23 mouse cellular contexts compared by ENCODE assay signal in genomic region chr7:19501658-19502057, GRCm38 (mm10). TPM values are rescaled to one million over a fixed set of nuclear protein-coding genes. Genes with fewer than 3 reads are reported as not detected.
A peak's percentile ranks its signal among the peaks of the same experiment; 100 is the strongest.
DNase-seq lines count a peak whose midpoint lies in the region; ATAC-seq and TF ChIP-seq lines count a peak whose summit lies in the region.
"Had no signal": no experiment of that assay in that cellular context is flagged by ENCODE, and none has a peak within 500 bp of the region (broad histone marks: within the 10 kb centered on the region; RNA-seq: fewer than 3 reads in every experiment).

No protein-coding gene starts in this region.

- H3K27ac ChIP-seq in kidney, adult 2 months (ENCODE audit: insufficient read depth, low read depth, low read length) = peak overlapping the region; percentile 66
- no peak overlapping the region for H3K27ac ChIP-seq in kidney, embryonic 14.5 days (ENCODE audit: low read depth, low read length)
- H3K27ac ChIP-seq: embryonic facial prominence, embryonic 15.5 days; heart, embryonic 13.5 days; hindbrain, embryonic 15.5 days; limb, embryonic 12.5 days; liver, embryonic 15.5 days; midbrain, embryonic 13.5 days had no signal

- TF ChIP-seq POLR2A in kidney, adult 2 months (IDR thresholded peaks at IDR 0.05; ENCODE audit: low read depth, low read length) = no peak

- ATAC-seq in kidney, embryonic 14.5 days (ENCODE audit: low FRiP score, low TSS enrichment) = no peak
- ATAC-seq in granulocyte monocyte progenitor cell, adult 5-6 weeks (replicated peaks; ENCODE audit: poor library complexity, severe bottlenecking) = peak; percentile 16; the same call in 1 of the 2 replicates
- ATAC-seq in megakaryocyte-erythroid progenitor cell, adult 5-6 weeks (replicated peaks; ENCODE audit: low FRiP score, low TSS enrichment, poor library complexity, severe bottlenecking) = no peak
- ATAC-seq: CD4-positive, CD25-positive, alpha-beta regulatory T cell, adult 4 months; forebrain, embryonic 16.5 days; intestine, embryonic 16.5 days; lung, postnatal 0 days; midbrain, embryonic 13.5 days; Patski had no signal

- H3K9me3 ChIP-seq in kidney, embryonic 14.5 days (ENCODE audit: control insufficient read depth, low read length) = no peaks in the 10 kb centered on the region
- H3K9me3 ChIP-seq: embryonic facial prominence, embryonic 15.5 days; heart, embryonic 13.5 days; hindbrain, embryonic 15.5 days; limb, embryonic 12.5 days; liver, embryonic 15.5 days; midbrain, embryonic 13.5 days had no signal

- no peaks in the 10 kb centered on the region for H3K36me3 ChIP-seq in kidney, adult 2 months (ENCODE audit: control insufficient read depth, insufficient read depth, low read length)
- H3K36me3 ChIP-seq in kidney, embryonic 14.5 days (ENCODE audit: control insufficient read depth, insufficient read depth, low read length) = no peaks in the 10 kb centered on the region
- H3K36me3 ChIP-seq: embryonic facial prominence, embryonic 15.5 days; heart, embryonic 13.5 days; hindbrain, embryonic 15.5 days; limb, embryonic 12.5 days; liver, embryonic 15.5 days; midbrain, embryonic 13.5 days had no signal

- WGBS in kidney, adult 2 months = 77% methylated on average over 4 of the region's 4 CpGs
- 84% methylated on average over 4 of the region's 4 CpGs for WGBS in kidney, embryonic 14.5 days

- H3K4me3 ChIP-seq in kidney, adult 2 months (ENCODE audit: insufficient read depth, low read depth, low read length) = no peak overlapping the region
- no peak overlapping the region for H3K4me3 ChIP-seq in kidney, embryonic 14.5 days (ENCODE audit: low read length)
- H3K4me3 ChIP-seq: embryonic facial prominence, embryonic 15.5 days; heart, embryonic 13.5 days; hindbrain, embryonic 15.5 days; limb, embryonic 12.5 days; liver, embryonic 15.5 days; midbrain, embryonic 13.5 days; myocyte had no signal

- no peaks in the 10 kb centered on the region for H3K27me3 ChIP-seq in kidney, adult 2 months (replicated peaks; ENCODE audit: control insufficient read depth, insufficient read depth, low read length)
- H3K27me3 ChIP-seq in kidney, embryonic 14.5 days (ENCODE audit: control insufficient read depth, insufficient read depth, low read length) = no peaks in the 10 kb centered on the region
- H3K27me3 ChIP-seq: embryonic facial prominence, embryonic 15.5 days; heart, embryonic 13.5 days; limb, embryonic 12.5 days; liver, embryonic 15.5 days; midbrain, embryonic 13.5 days; Patski had no signal

- no peak for TF ChIP-seq CTCF in kidney, adult 2 months (conservative IDR thresholded peaks at IDR 0.05; ENCODE audit: insufficient read depth, insufficient read length, low read depth, low read length)

- DNase-seq in kidney, adult 2 months = peak; percentile 41
- DNase-seq in 416B (ENCODE audit: low read depth) = peak; percentile 92
- DNase-seq in adrenal gland, postnatal 10 days = peak; percentile 75
- no peak for DNase-seq in urinary bladder, postnatal 14 days (ENCODE audit: low spot score)
- DNase-seq: cerebellum, adult 18-20 months; cerebellum, postnatal 36 days; heart, postnatal 36 days; right cerebral cortex, postnatal 14 days had no signal

- no peak overlapping the region for H3K4me2 ChIP-seq in kidney, embryonic 14.5 days (replicated peaks; ENCODE audit: low read depth, low read length)
- H3K4me2 ChIP-seq: embryonic facial prominence, embryonic 15.5 days; heart, embryonic 13.5 days; hindbrain, embryonic 15.5 days; limb, embryonic 12.5 days; liver, embryonic 15.5 days; midbrain, embryonic 13.5 days had no signal

- no peak overlapping the region for H3K9ac ChIP-seq in kidney, embryonic 14.5 days (ENCODE audit: low read depth, low read length)
- H3K9ac ChIP-seq: embryonic facial prominence, embryonic 15.5 days; heart, embryonic 13.5 days; hindbrain, embryonic 15.5 days; limb, embryonic 12.5 days; liver, embryonic 15.5 days; midbrain, embryonic 13.5 days had no signal

- H3K4me1 ChIP-seq in kidney, adult 2 months (ENCODE audit: control insufficient read depth, insufficient read depth, low read length) = 0 out of 2 replicates have a peak, but pooled peaks cover 3% of the 10 kb centered on the region
- H3K4me1 ChIP-seq in kidney, embryonic 14.5 days (ENCODE audit: control insufficient read depth, insufficient read depth, low read length) = no peaks in the 10 kb centered on the region

RNA-seq across cellular contexts. Expression of gene Bloc1s3, which starts 6.5 kb away (rescaled TPM):
- 8.6 and 10.3 TPM in 2 replicates for polyA plus RNA-seq in kidney, adult 2 months (2012; rRNA removed)
- 1.4 and 2.4 TPM in 2 replicates for polyA plus RNA-seq in kidney, embryonic 14.5 days (2014; fragmentation: Nextera tagmentation; extraction: Ambion mirVana)
- total RNA-seq in adrenal gland, postnatal 10 days (2021) = 1 to 10 TPM; 5.2 to 5.4 TPM
- total RNA-seq in granulocyte monocyte progenitor cell, adult 5-6 weeks (2014; fragmentation: Nextera tagmentation) = 3.1 and 4.5 TPM in 2 replicates
- 0.60 and 1.0 TPM in 2 replicates for total RNA-seq in granulocyte monocyte progenitor cell, adult 5-6 weeks (2017)
- total RNA-seq in megakaryocyte-erythroid progenitor cell, adult 5-6 weeks (2014; fragmentation: Nextera tagmentation) = 3.4 and 3.6 TPM in 2 replicates
- 3.6 and 4.7 TPM in 2 replicates for total RNA-seq in megakaryocyte-erythroid progenitor cell, adult 5-6 weeks (2017)

RNA-seq across cellular contexts. Expression of gene Trappc6a, which starts 6.5 kb away (rescaled TPM):
- polyA plus RNA-seq in kidney, adult 2 months (2012; rRNA removed) = 62.3 and 74.6 TPM in 2 replicates
- polyA plus RNA-seq in kidney, embryonic 14.5 days (2014; fragmentation: Nextera tagmentation; extraction: Ambion mirVana) = 63.7 and 70.2 TPM in 2 replicates
- 10 to 100 TPM; 76.6 to 80.9 TPM for total RNA-seq in adrenal gland, postnatal 10 days (2021)
- total RNA-seq in granulocyte monocyte progenitor cell, adult 5-6 weeks (2014; fragmentation: Nextera tagmentation) = 75.3 and 83.4 TPM in 2 replicates
- total RNA-seq in granulocyte monocyte progenitor cell, adult 5-6 weeks (2017) = 28.2 and 30.6 TPM in 2 replicates
- 89.3 and 96.3 TPM in 2 replicates for total RNA-seq in megakaryocyte-erythroid progenitor cell, adult 5-6 weeks (2014; fragmentation: Nextera tagmentation)
- total RNA-seq in megakaryocyte-erythroid progenitor cell, adult 5-6 weeks (2017) = 22.6 and 23.6 TPM in 2 replicates

RNA-seq across cellular contexts. Expression of gene Nkpd1, which starts 16.0 kb away (rescaled TPM):
- polyA plus RNA-seq in kidney, adult 2 months (2012; rRNA removed) = 0.11 and 0.16 TPM in 2 replicates
- polyA plus RNA-seq in kidney, embryonic 14.5 days (2014; fragmentation: Nextera tagmentation; extraction: Ambion mirVana) = 0.13 and 0.27 TPM in 2 replicates
- total RNA-seq in adrenal gland, postnatal 10 days (2021) = under 1 TPM; 0.18 to 0.21 TPM
- total RNA-seq in granulocyte monocyte progenitor cell, adult 5-6 weeks (2014; fragmentation: Nextera tagmentation) = not detected in 2 replicates
- total RNA-seq in granulocyte monocyte progenitor cell, adult 5-6 weeks (2017) = not detected in 2 replicates
- total RNA-seq in megakaryocyte-erythroid progenitor cell, adult 5-6 weeks (2014; fragmentation: Nextera tagmentation) = 0.20 TPM in 1 of 2 replicates, not detected in the other
- not detected in 2 replicates for total RNA-seq in megakaryocyte-erythroid progenitor cell, adult 5-6 weeks (2017)
- total RNA-seq: heart, postnatal 36 days had no signal
- polyA plus RNA-seq: CD4-positive, CD25-positive, alpha-beta regulatory T cell, adult 4 months; heart, embryonic 13.5 days; liver, embryonic 15.5 days had no signal

RNA-seq across cellular contexts. Expression of gene Exoc3l2, which starts 38.5 kb away (rescaled TPM):
- polyA plus RNA-seq in kidney, adult 2 months (2012; rRNA removed) = 41.6 and 46.6 TPM in 2 replicates
- 3.5 and 3.7 TPM in 2 replicates for polyA plus RNA-seq in kidney, embryonic 14.5 days (2014; fragmentation: Nextera tagmentation; extraction: Ambion mirVana)
- total RNA-seq in adrenal gland, postnatal 10 days (2021) = 10 to 100 TPM; 17.4 to 17.9 TPM
- 1.0 and 2.5 TPM in 2 replicates for total RNA-seq in granulocyte monocyte progenitor cell, adult 5-6 weeks (2014; fragmentation: Nextera tagmentation)
- 0.95 TPM in 1 of 2 replicates, not detected in the other for total RNA-seq in granulocyte monocyte progenitor cell, adult 5-6 weeks (2017)
- 1.7 and 2.3 TPM in 2 replicates for total RNA-seq in megakaryocyte-erythroid progenitor cell, adult 5-6 weeks (2014; fragmentation: Nextera tagmentation)
- 1.0 and 1.5 TPM in 2 replicates for total RNA-seq in megakaryocyte-erythroid progenitor cell, adult 5-6 weeks (2017)
- polyA plus RNA-seq: CD4-positive, CD25-positive, alpha-beta regulatory T cell, adult 4 months; myocyte; Patski had no signal

RNA-seq across cellular contexts. Expression of gene Mark4, which starts 43.0 kb away (rescaled TPM):
- polyA plus RNA-seq in kidney, adult 2 months (2012; rRNA removed) = 16.1 and 18.2 TPM in 2 replicates
- 10.4 and 12.1 TPM in 2 replicates for polyA plus RNA-seq in kidney, embryonic 14.5 days (2014; fragmentation: Nextera tagmentation; extraction: Ambion mirVana)
- 10 to 100 TPM; 35.0 to 37.1 TPM for total RNA-seq in adrenal gland, postnatal 10 days (2021)
- 9.1 and 10.8 TPM in 2 replicates for total RNA-seq in granulocyte monocyte progenitor cell, adult 5-6 weeks (2014; fragmentation: Nextera tagmentation)
- 2.5 and 3.8 TPM in 2 replicates for total RNA-seq in granulocyte monocyte progenitor cell, adult 5-6 weeks (2017)
- total RNA-seq in megakaryocyte-erythroid progenitor cell, adult 5-6 weeks (2014; fragmentation: Nextera tagmentation) = 7.8 and 11.3 TPM in 2 replicates
- 3.0 and 3.1 TPM in 2 replicates for total RNA-seq in megakaryocyte-erythroid progenitor cell, adult 5-6 weeks (2017)
